Mouse (Mus musculus) small intestine, adult 2 months (tissue): ENCODE data around the gene Spata7. TPM values are rescaled to one million over a fixed set of nuclear protein-coding genes. Genes with fewer than 3 reads are reported as not detected.
"Not testable (repeated sequence)": the region's sequence is repeated elsewhere in the genome, so short reads cannot be mapped to it uniquely, and the experiment has no call there.

Experiments
- H3K27ac ChIP-seq: fragments of 200-500 bp; 2 replicates; pipeline ENCODE4 v1.5.1; 2012; ENCODE audit warnings: low read depth, low read length, control low read depth, inconsistent platforms; ENCODE audit not compliant: insufficient read depth
- H3K27me3 ChIP-seq: fragments of 200-500 bp; 2 replicates; pipeline ENCODE4 v1.6.1; 2012; ENCODE audit warnings: mild to moderate bottlenecking, moderate library complexity, low read length, inconsistent platforms; ENCODE audit not compliant: control insufficient read depth, insufficient read depth
- H3K36me3 ChIP-seq: fragments of 200-500 bp; 2 replicates; pipeline ENCODE4 v1.6.1; 2012; ENCODE audit warnings: mild to moderate bottlenecking, low read length, control low read depth, inconsistent platforms; ENCODE audit not compliant: control insufficient read depth, insufficient read depth
- H3K4me1 ChIP-seq: fragments of 200-500 bp; 2 replicates; pipeline ENCODE4 v1.6.1; 2012; ENCODE audit warnings: low read length, inconsistent platforms, mixed read lengths; ENCODE audit not compliant: control insufficient read depth, insufficient read depth, insufficient read length
- H3K4me3 ChIP-seq: fragments of 200-500 bp; 2 replicates; pipeline ENCODE4 v1.5.1; 2012; ENCODE audit warnings: low read depth, mild to moderate bottlenecking, control low read depth, inconsistent platforms, low read length, moderate library complexity
- CTCF ChIP-seq: fragments of 200-500 bp; IDR thresholded peaks from 2 replicates; pipeline ENCODE4 v1.5.1; 2012; ENCODE audit warnings: low read depth, mild to moderate bottlenecking, control low read depth, inconsistent platforms, low read length, moderate library complexity, mixed read lengths; ENCODE audit not compliant: insufficient replicate concordance, insufficient read length; ENCODE audit errors: extremely low read depth
- POLR2A ChIP-seq: fragments of 200-500 bp; IDR thresholded peaks from 2 replicates; pipeline ENCODE4 v1.6.1; 2012; ENCODE audit warnings: low read depth, mild to moderate bottlenecking, control low read depth, inconsistent platforms, low read length, moderate library complexity
- WGBS: fragments of 180-500 bp; shearing (Covaris S2); methylation state at CpG from one replicate; pipeline ENCODE4 v1.1.7; 2018; 5-methylcytosine and 5-hydroxymethylcytosine counted together
- polyA plus RNA-seq: library from polyadenylated mRNA; depleted of rRNA; stranded (reverse); fragments of >200 nt; gene quantifications from 2 replicates; pipeline ENCODE4 v1.2.3, GENCODE M21; 2012

The Spata7 gene
- polyA plus RNA-seq, 1 experiment: 0.44 TPM

GRCm38 (mm10) chr12:98610341-98610740 lies 17.6 kb upstream of the Spata7 start:
- Histone ChIP-seq H3K27ac (no peak overlapping the region), H3K4me3 (no peak overlapping the region), H3K4me1 (no peaks in the 10 kb centered on the region), H3K27me3 (no peaks in the 10 kb centered on the region), H3K36me3 (no peaks in the 10 kb centered on the region)
- WGBS: 60% methylated on average over 3 of the region's 3 CpGs
- TF ChIP-seq POLR2A: no peak
- no peak for TF ChIP-seq CTCF

- no peak for TF ChIP-seq POLR2A
- TF ChIP-seq CTCF: no peak
- no peaks in the 10 kb centered on the region for H3K27me3 ChIP-seq
- H3K27ac ChIP-seq: no peak overlapping the region
- no peaks in the 10 kb centered on the region for H3K36me3 ChIP-seq
- H3K4me1 ChIP-seq: no peaks in the 10 kb centered on the region
- no peak overlapping the region for H3K4me3 ChIP-seq
- WGBS: 69% methylated on average over 3 of the region's 3 CpGs
Observed at GRCm38 (mm10) chr12:98614910-98615508, 12.9 kb upstream of the Spata7 start.

- no peaks in the 10 kb centered on the region for H3K36me3 ChIP-seq
- no peak overlapping the region for H3K27ac ChIP-seq
- WGBS: 26% methylated on average over 5 of the region's 5 CpGs
Observed at GRCm38 (mm10) chr12:98615746-98616145, 12.2 kb upstream of the Spata7 start.

GRCm38 (mm10) chr12:98619496-98619895 lies 8.5 kb upstream of the Spata7 start:
- Histone ChIP-seq H3K4me3 (no peak overlapping the region), H3K36me3 (no peaks in the 10 kb centered on the region), H3K27ac (no peak overlapping the region), H3K4me1 (no peaks in the 10 kb centered on the region), H3K27me3 (no peaks in the 10 kb centered on the region)
- WGBS: 25% methylated on average over 2 of the region's 2 CpGs
- TF ChIP-seq CTCF: no peak
- TF ChIP-seq POLR2A: no peak

More at GRCm38 (mm10) chr12:98615746-98616145, 12.2 kb upstream of the Spata7 start:
- no peaks in the 10 kb centered on the region for H3K27me3 ChIP-seq
- no peaks in the 10 kb centered on the region for H3K4me1 ChIP-seq
- H3K4me3 ChIP-seq: no peak overlapping the region
- TF ChIP-seq POLR2A (no peak), CTCF (no peak)

GRCm38 (mm10) chr12:98620922-98621321 lies 7.0 kb upstream of the Spata7 start:
- H3K36me3 ChIP-seq, H3K4me3 ChIP-seq, H3K27ac ChIP-seq, H3K27me3 ChIP-seq, H3K4me1 ChIP-seq: not testable (repeated sequence)
- WGBS: 32% methylated on average over 6 of the region's 6 CpGs

GRCm38 (mm10) chr12:98623266-98623665 lies 4.7 kb upstream of the Spata7 start:
- not testable (repeated sequence) for H3K27ac ChIP-seq, H3K27me3 ChIP-seq, H3K4me3 ChIP-seq, H3K36me3 ChIP-seq, H3K4me1 ChIP-seq
- 82% methylated on average over 10 of the region's 10 CpGs for WGBS

GRCm38 (mm10) chr12:98628260-98628970 lies 458 bp downstream of the Spata7 start:
- 3% methylated on average over 16 of the region's 16 CpGs for WGBS

More at GRCm38 (mm10) chr12:98628260-98628970, 458 bp downstream of the Spata7 start:
- TF ChIP-seq CTCF (no peak), POLR2A (no peak)
- peak overlapping the region; percentile 98 for H3K4me3 ChIP-seq
- no peaks in the 10 kb centered on the region; the same call in 1 of the 2 replicates for H3K27me3 ChIP-seq
- H3K36me3 ChIP-seq: 0 out of 2 replicates have a peak, but pooled peaks cover 2% of the 10 kb centered on the region
- no peaks in the 10 kb centered on the region for H3K4me1 ChIP-seq
- H3K27ac ChIP-seq: no peak overlapping the region
